Mouse (Mus musculus) heart, embryonic 13.5 days (tissue): ENCODE results near the gene Slc25a25. TPM values are rescaled to one million over a fixed set of nuclear protein-coding genes. Genes with fewer than 3 reads are reported as not detected.

ENCODE experiments used
- ATAC-seq: fragments of 200-750 bp; cut with Nextera tagmentation; 2 replicates; pipeline ENCODE4 v1.8.0; 2017; ENCODE audit warnings: moderate TSS enrichment; ENCODE audit not compliant: insufficient number of reproducible peaks, low FRiP score, low TSS enrichment; ENCODE audit errors: extremely low read depth
- H3K27ac ChIP-seq: fragments of 300-500 bp; sonication (generic); replicated peaks from 2 replicates; pipeline ENCODE4 v1.5.1; 2015; ENCODE audit warnings: moderate library complexity, mild to moderate bottlenecking, inconsistent platforms
- H3K27me3 ChIP-seq: fragments of 300-500 bp; sonication (generic); replicated peaks from 2 replicates; pipeline ENCODE4 v1.6.1; 2015; ENCODE audit warnings: mild to moderate bottlenecking, inconsistent platforms
- H3K36me3 ChIP-seq: fragments of 300-500 bp; sonication (generic); 2 replicates; pipeline ENCODE4 v1.6.1; 2015; ENCODE audit warnings: mild to moderate bottlenecking, inconsistent platforms
- H3K4me1 ChIP-seq: fragments of 300-500 bp; sonication (generic); 2 replicates; pipeline ENCODE4 v1.6.1; 2015; ENCODE audit warnings: inconsistent platforms
- H3K4me2 ChIP-seq: fragments of 300-500 bp; sonication (generic); 2 replicates; pipeline ENCODE4 v1.6.1; 2015; ENCODE audit warnings: inconsistent platforms, mild to moderate bottlenecking, moderate library complexity
- H3K4me3 ChIP-seq: fragments of 300-500 bp; sonication (generic); 2 replicates; pipeline ENCODE4 v1.5.1; 2015; ENCODE audit warnings: moderate library complexity, mild to moderate bottlenecking, inconsistent platforms
- H3K9ac ChIP-seq: fragments of 300-500 bp; sonication (generic); 2 replicates; pipeline ENCODE4 v1.6.1; 2015; ENCODE audit warnings: inconsistent platforms, mild to moderate bottlenecking, moderate library complexity
- H3K9me3 ChIP-seq: fragments of 300-500 bp; sonication (generic); 2 replicates; pipeline ENCODE4 v1.6.1; 2016; ENCODE audit warnings: inconsistent platforms
- WGBS: fragments of 180-500 bp; shearing (Covaris S2); methylation state at CpG from one replicate; pipeline ENCODE4 v1.1.7; 2015; ENCODE audit warnings: mixed read lengths; 5-methylcytosine and 5-hydroxymethylcytosine counted together
- polyA plus RNA-seq: library from polyadenylated mRNA; unstranded; fragments of >200 nt; fragmentation: Nextera tagmentation; extraction: Ambion mirVana; gene quantifications from 2 replicates; pipeline ENCODE4 v1.2.1, GENCODE M21; 2015

Slc25a25 gene
- polyA plus RNA-seq, 1 experiment from 2014 or later = 10.9 TPM

DNA sequence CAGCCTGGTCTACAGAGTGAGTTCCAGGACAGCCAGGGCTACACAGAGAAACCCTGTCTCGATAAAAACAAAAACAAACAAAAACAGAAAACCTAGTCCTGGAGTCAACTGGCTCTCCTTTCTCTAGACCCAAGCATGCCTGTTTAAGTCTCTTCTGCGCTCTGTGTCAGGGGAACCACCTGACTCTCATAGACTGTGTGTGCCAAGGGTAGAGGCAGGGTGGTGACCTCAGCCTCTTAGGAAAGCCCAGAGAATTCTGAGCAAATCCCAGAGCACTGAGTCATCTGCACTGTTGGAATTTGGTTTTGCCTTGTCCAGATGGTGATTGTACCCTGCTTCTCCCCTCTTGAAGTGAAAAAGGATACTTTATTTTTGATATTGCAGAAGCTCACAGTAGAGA is 7.1 kb upstream of the Slc25a25 start:
- H3K4me3 ChIP-seq = no peak overlapping the region
- no peak overlapping the region for H3K9ac ChIP-seq
- peaks cover 20% of the 10 kb centered on the region for H3K36me3 ChIP-seq
- H3K27ac ChIP-seq = 0 out of 2 replicates have a peak overlapping the region, but pooled peaks have one; percentile 8
- WGBS = 65% methylated on average over 2 of the region's 2 CpGs
- no peak for ATAC-seq
- H3K9me3 ChIP-seq = no peaks in the 10 kb centered on the region
- H3K4me2 ChIP-seq = no peak overlapping the region
- peaks cover 30% of the 10 kb centered on the region for H3K4me1 ChIP-seq
- no peaks in the 10 kb centered on the region for H3K27me3 ChIP-seq

DNA sequence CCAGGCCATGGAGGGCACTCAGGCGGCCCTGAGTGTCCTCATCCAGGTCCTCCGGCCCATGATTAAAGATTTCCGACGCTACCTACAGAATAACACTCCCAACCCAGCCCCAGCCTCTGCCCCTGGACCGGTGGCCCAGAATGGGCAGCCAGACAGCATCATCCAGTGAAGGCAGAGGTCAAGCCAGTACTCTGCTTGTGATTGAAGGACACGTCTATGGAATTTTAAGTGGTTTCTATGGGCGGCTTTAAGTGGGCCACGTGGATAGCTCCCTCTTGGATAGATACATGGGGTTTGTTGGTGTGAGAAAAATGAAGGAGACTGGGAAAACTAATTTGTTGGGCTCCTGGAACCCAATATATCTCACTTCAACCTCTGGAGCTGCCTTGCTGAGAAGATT is 3.9 kb upstream of the Slc25a25 start:
- 0 out of 2 replicates have a peak overlapping the region, but pooled peaks have one; percentile 21 for H3K27ac ChIP-seq
- ATAC-seq = no peak
- no peak overlapping the region for H3K4me2 ChIP-seq
- no peaks in the 10 kb centered on the region for H3K9me3 ChIP-seq
- peaks cover 20% of the 10 kb centered on the region for H3K36me3 ChIP-seq
- no peak overlapping the region for H3K4me3 ChIP-seq
- no peaks in the 10 kb centered on the region for H3K27me3 ChIP-seq
- peak overlapping the region; percentile 11; the same call in 1 of the 2 replicates for H3K9ac ChIP-seq
- H3K4me1 ChIP-seq = peaks cover 49% of the 10 kb centered on the region
- 53% methylated on average over 8 of the region's 8 CpGs for WGBS

DNA sequence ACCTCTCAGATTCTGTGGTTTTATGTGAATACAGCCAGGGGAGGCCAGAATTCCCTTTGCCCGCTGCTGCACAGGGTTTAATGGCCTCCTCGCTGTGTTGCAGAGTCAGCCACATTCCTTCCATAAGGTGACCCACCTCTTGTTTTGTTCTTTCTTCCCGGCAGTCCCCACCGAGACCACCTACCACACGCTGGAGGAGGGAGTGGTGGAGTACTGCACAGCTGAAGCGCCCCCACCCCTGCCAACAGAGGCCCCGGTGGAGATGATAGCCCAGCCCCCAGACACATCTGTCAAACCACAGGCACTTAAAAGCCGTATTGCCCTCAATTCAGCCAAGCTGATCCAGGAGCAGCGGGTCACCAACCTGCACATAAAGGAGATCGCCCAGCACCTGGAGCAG is 3.4 kb upstream of the Slc25a25 start:
- H3K4me1 ChIP-seq = peaks cover 54% of the 10 kb centered on the region
- peak overlapping the region; percentile 11; the same call in 1 of the 2 replicates for H3K9ac ChIP-seq
- H3K36me3 ChIP-seq = peaks cover 20% of the 10 kb centered on the region
- no peak overlapping the region for H3K4me2 ChIP-seq
- H3K4me3 ChIP-seq = no peak overlapping the region
- 71% methylated on average over 10 of the region's 10 CpGs for WGBS
- no peak for ATAC-seq
- H3K9me3 ChIP-seq = no peaks in the 10 kb centered on the region
- H3K27me3 ChIP-seq = no peaks in the 10 kb centered on the region
- 0 out of 2 replicates have a peak overlapping the region, but pooled peaks have one; percentile 21 for H3K27ac ChIP-seq

DNA sequence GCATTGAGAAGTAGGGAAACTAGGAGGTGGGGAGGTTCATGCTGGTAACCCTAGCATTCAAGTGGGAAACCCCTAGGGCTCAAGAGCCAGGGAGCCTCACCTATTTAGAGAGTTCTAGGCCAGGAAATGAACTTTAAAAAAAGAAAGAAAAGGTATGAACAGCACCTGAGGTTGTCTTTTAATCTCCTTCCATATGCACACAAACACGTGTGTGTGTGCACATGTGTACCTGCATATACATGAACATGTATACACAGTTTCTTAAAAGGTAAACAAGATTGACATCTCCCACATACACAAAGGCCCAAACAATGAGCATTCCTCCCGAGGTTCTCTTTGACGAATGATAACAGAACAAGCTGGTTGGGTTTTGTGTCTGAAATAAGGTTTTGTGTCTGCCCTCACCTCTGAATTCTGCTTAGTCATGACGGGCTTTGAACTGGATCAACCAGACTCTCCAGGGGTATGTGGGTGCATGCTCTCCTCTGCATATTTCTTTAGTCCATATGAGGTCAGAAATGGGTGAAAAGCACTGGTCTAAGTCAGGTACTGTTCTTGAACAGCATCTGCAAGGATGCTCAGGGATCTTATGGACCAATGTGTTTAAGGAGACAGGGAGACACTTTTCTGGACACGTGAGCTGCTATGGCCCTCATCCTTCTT is 2.5 kb upstream of the Slc25a25 start:
- no peak for ATAC-seq
- H3K36me3 ChIP-seq = peaks cover 20% of the 10 kb centered on the region
- no peak overlapping the region for H3K4me3 ChIP-seq
- peaks cover 58% of the 10 kb centered on the region for H3K4me1 ChIP-seq
- H3K9ac ChIP-seq = no peak overlapping the region
- H3K27ac ChIP-seq = no peak overlapping the region
- peak overlapping the region; percentile 95 for H3K4me2 ChIP-seq
- no peaks in the 10 kb centered on the region for H3K9me3 ChIP-seq
- H3K27me3 ChIP-seq = no peaks in the 10 kb centered on the region
- WGBS = 81% methylated on average over 5 of the region's 5 CpGs

DNA sequence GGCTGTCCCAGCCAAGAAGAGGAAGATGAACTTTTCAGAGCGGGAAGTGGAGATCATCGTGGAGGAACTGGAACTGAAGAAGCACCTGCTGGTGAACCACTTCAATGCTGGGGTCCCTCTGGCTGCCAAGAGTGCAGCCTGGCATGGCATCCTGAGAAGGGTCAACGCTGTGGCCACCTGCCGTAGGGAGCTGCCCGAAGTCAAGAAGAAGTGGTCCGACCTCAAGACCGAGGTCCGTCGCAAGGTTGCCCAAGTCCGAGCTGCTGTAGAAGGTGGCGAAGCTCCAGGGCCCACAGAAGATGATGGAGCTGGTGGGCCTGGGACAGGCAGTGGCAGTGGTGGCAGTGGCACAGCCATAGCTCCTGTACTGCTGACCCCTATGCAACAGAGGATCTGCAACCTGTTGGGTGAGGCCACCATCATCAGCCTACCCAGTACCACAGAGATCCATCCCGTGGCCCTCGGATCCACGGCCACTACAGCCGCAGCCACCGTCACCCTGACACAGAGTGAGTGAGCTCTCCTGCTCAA is 1.3 kb upstream of the Slc25a25 start:
- Histone ChIP-seq H3K4me2 (peak overlapping the region; percentile 95), H3K27me3 (no peaks in the 10 kb centered on the region), H3K27ac (peak overlapping the region; percentile 69), H3K36me3 (peaks cover 20% of the 10 kb centered on the region), H3K4me1 (peaks cover 61% of the 10 kb centered on the region), H3K4me3 (peak overlapping the region; percentile 73), H3K9ac (peak overlapping the region; percentile 68), H3K9me3 (no peaks in the 10 kb centered on the region)
- ATAC-seq = no peak
- WGBS = 91% methylated on average over 16 of the region's 16 CpGs

DNA sequence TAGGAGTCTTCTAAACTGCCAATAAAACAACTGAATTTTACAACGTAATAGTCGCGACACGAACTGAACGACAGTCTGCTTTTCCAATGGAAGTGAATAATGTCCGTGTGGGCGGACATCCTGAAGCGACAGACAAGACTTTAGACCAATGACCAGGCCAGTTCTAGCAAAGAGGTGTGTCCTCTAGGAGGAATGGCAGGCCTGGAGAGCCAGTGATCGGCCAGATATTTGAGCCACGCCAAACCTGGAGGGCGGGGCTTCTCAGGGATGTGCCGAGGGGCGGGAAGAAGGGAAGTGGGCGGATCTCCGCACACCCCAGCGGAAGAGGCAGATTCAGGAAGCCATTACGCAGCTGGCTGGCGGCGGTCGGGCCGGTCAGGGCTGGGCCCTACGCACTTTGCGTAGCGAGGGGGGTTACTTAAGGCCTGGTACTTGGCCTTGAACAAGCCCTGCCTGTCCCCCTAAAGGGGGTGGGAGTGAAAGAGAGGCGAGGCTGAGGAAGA is 676 bp upstream of the Slc25a25 start:
- peak overlapping the region; percentile 77 for H3K9ac ChIP-seq
- H3K36me3 ChIP-seq = peaks cover 20% of the 10 kb centered on the region
- peak overlapping the region; percentile 73 for H3K4me3 ChIP-seq
- peak overlapping the region; percentile 95 for H3K4me2 ChIP-seq
- H3K4me1 ChIP-seq = peaks cover 67% of the 10 kb centered on the region
- H3K27me3 ChIP-seq = no peaks in the 10 kb centered on the region
- under 1% methylated on average over 25 of the region's 25 CpGs for WGBS
- H3K27ac ChIP-seq = peak overlapping the region; percentile 96
- ATAC-seq = peak; percentile 92
- no peaks in the 10 kb centered on the region for H3K9me3 ChIP-seq

DNA sequence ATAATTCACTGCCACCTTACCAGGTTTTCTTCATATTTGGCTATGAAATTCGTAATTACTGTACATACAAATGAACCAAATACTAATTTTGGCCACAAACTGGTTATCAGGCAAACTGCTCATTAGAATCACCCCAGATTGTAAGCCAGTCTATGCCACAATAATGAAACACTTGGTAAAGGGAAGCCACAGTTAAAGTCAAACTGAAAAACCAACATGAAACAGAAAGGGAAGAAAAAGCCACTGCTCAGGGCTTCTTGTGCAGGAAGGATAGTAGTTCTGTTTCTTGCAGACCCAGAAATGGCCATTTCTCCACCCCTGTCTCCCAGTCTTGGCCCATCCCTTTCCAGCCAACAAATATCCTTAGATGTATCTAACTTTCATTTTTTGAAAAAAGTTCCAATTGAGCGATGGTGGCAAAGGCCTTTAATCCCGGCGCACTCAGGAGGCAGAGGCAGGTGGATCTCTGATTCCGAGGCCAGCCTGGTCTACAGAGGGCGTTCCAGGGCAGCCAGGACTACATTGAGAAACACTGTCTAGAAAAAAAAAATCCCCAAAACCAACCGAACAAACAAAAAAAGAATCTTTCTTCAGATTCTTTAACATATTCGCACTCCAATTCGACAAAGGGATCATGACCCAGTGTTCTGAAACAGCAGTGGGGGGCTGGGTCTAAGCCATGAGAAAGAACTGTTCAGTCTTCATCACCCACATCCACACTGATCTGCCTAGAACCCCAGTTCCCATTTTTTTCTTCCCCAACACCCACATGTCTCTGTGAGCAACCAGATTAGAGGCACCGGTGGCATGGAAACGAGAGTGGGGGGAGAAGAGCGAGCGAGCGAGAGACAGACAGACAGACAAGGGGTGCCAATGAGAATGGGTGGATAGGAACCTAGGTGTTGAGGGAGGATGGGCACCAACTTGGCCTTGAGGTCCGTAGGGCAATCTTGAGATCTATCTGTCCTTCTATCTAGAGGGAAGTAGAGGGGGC is 1.2 kb downstream of the Slc25a25 start, which contains the start of gene Naif1:
Gene Naif1 (plus strand): TSS at position 697 of the 994 bp plus-strand sequence.
- H3K27ac ChIP-seq = peak within 1 kb of the TSS; percentile 96
- H3K36me3 ChIP-seq = peaks cover 14% of the 10 kb centered on the region
- WGBS = 68% methylated on average over 15 of the region's 15 CpGs
- ATAC-seq = no peak
- H3K27me3 ChIP-seq = no peaks in the 10 kb centered on the region
- peak within 1 kb of the TSS; percentile 95 for H3K4me2 ChIP-seq
- no peaks in the 10 kb centered on the region for H3K9me3 ChIP-seq
- peak within 1 kb of the TSS; percentile 87 for H3K9ac ChIP-seq
- H3K4me3 ChIP-seq = peak within 1 kb of the TSS; percentile 73
- peaks cover 71% of the 10 kb centered on the region for H3K4me1 ChIP-seq

DNA sequence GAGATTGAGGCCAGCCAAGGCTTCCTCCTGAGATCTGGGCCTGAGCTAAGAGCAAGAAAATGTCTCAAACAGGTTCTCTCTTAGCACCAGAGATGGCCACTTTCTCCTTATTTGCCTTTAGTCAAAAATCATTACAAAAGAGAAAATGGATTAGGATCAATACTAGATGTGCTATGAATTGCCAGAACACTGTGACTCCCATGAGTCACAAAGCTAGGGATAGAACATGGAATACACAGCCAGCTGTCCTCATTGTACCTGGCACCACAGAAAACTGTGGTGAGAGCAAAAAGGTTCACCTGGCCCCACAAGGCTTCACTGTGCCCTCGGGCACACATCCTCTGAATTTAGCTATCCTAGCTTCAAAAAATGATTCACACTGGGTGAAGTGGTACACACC is 2.8 kb downstream of the Slc25a25 start:
- Histone ChIP-seq H3K4me1 (peaks cover 56% of the 10 kb centered on the region), H3K4me3 (no peak overlapping the region), H3K9ac (no peak overlapping the region), H3K27ac (peak overlapping the region; percentile 53), H3K27me3 (no peaks in the 10 kb centered on the region), H3K36me3 (peaks cover 23% of the 10 kb centered on the region), H3K9me3 (no peaks in the 10 kb centered on the region), H3K4me2 (no peak overlapping the region)
- no peak for ATAC-seq
- WGBS = 83% methylated on average over 1 of the region's 1 CpGs

DNA sequence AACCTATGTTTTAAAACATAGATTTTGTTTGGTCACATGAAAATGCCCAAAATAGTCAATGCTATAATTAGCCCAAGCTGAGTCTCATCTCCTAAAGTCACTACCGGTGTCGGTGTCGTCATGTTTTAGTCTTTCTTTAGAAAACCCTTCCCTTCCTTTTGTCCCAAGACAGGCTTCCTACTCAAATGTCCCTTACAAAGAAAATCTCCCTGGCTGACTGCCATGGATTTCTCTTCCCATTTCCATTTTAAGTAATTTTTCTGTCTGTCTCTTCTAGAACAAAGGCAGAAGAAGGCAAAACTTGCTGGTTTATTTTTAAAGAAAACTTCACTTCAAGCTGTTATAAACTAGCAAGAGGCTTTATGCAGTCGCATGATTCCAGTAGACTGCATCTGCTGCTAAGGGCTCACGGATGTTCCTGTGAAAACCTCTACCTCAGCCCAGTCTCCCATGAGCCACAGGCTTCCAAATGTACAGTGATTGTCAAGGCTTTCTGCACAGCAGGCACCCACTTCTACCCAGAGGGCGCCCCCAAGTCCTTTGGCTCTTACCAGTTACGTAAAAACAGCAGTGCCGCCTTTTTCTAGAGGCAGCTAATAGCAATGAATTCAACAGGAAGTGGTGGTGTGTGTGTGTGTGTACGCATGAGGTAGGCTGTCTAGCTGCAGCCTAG is 3.8 kb downstream of the Slc25a25 start:
- H3K9ac ChIP-seq = peak overlapping the region; percentile 64
- H3K36me3 ChIP-seq = peaks cover 23% of the 10 kb centered on the region
- H3K27me3 ChIP-seq = no peaks in the 10 kb centered on the region
- no peak for ATAC-seq
- WGBS = 42% methylated on average over 9 of the region's 9 CpGs
- H3K4me3 ChIP-seq = 0 out of 2 replicates have a peak overlapping the region, but pooled peaks have one; percentile 16
- no peaks in the 10 kb centered on the region for H3K9me3 ChIP-seq
- peaks cover 52% of the 10 kb centered on the region for H3K4me1 ChIP-seq
- peak overlapping the region; percentile 43 for H3K4me2 ChIP-seq
- H3K27ac ChIP-seq = peak overlapping the region; percentile 91

DNA sequence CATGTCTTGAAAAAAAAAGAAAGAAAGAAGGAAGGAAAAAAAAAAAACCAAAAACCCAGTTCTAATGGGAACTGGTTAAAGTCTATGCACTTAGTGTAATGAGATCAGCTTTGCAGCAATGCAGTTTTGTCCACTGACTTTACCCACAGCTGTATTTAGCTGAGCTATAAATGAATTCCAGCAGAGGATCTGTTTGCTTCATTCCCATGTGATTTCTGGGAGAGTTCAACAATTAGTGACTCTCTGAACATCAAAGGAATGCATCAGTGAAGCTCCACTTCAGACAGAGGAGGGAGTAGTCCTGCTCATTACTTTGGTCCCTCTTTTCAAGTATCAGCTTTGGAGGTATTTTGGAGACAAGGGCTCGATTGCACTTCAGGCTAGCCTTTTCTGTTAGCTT is 5.7 kb downstream of the Slc25a25 start:
- WGBS = 78% methylated on average over 1 of the region's 1 CpGs
- H3K4me1 ChIP-seq = peaks cover 63% of the 10 kb centered on the region
- H3K36me3 ChIP-seq = peaks cover 23% of the 10 kb centered on the region
- no peak for ATAC-seq
- H3K9ac ChIP-seq = no peak overlapping the region
- H3K4me3 ChIP-seq = no peak overlapping the region
- no peaks in the 10 kb centered on the region for H3K9me3 ChIP-seq
- H3K27ac ChIP-seq = peak overlapping the region; percentile 12; the same call in 1 of the 2 replicates
- no peak overlapping the region for H3K4me2 ChIP-seq
- H3K27me3 ChIP-seq = no peaks in the 10 kb centered on the region
